Mouse (Mus musculus) testis, adult 2 months (tissue): ENCODE results near the gene Plscr5.

Experiments used
- CTCF ChIP-seq: fragments of 200-500 bp; IDR thresholded peaks from 2 replicates; pipeline ENCODE4 v1.5.1; 2012; ENCODE audit warnings: low read depth, mild to moderate bottlenecking, inconsistent platforms, low read length, moderate library complexity; ENCODE audit not compliant: control insufficient read depth, insufficient read depth, insufficient replicate concordance
- POLR2A ChIP-seq: fragments of 200-500 bp; IDR thresholded peaks from 2 replicates; pipeline ENCODE4 v1.6.1; 2012; ENCODE audit warnings: low read depth, mild to moderate bottlenecking, inconsistent platforms, low read length, moderate library complexity; ENCODE audit not compliant: control insufficient read depth

- TF ChIP-seq POLR2A, result no peak
- TF ChIP-seq CTCF, result no peak
Observed at GRCm38 (mm10) chr9:92147555-92148248, 45.0 kb upstream of the Plscr5 start.
